Mouse (Mus musculus) activated CD4-positive, CD25-positive, alpha-beta regulatory T cell, adult 4 months (primary cell): ENCODE measurements around the gene 1700122O11Rik. TPM values are rescaled to one million over a fixed set of nuclear protein-coding genes. Genes with fewer than 3 reads are reported as not detected.

Experiments used
- polyA plus RNA-seq, 2 experiments: library from polyadenylated mRNA; unstranded; fragments of 100-300 nt; shearing (Covaris generic); gene quantifications; one replicate each; pipeline ENCODE4 v1.2.1; 2017

The 1700122O11Rik gene
- polyA plus RNA-seq, 2 experiments from 2014 or later, result not detected

Other genes with a start within 250 kb of the 1700122O11Rik start
- not detected for gene Mdfi, start 203.6 kb downstream of the 1700122O11Rik start, polyA plus RNA-seq
- 1 to 10 TPM; 3.8 to 4.6 TPM for gene Foxp4, start 113.6 kb downstream of the 1700122O11Rik start, polyA plus RNA-seq
- gene 1700067P10Rik, start 51.0 kb upstream of the 1700122O11Rik start, polyA plus RNA-seq, result not detected
- not detected for gene 9830107B12Rik, start 108.0 kb upstream of the 1700122O11Rik start, polyA plus RNA-seq
- not detected for gene A530064D06Rik, start 129.0 kb upstream of the 1700122O11Rik start, polyA plus RNA-seq
- gene Trem1, start 194.5 kb upstream of the 1700122O11Rik start, polyA plus RNA-seq, result not detected
- not detected for gene Trem3, start 209.5 kb upstream of the 1700122O11Rik start, polyA plus RNA-seq
- gene Treml4, start 226.0 kb upstream of the 1700122O11Rik start, polyA plus RNA-seq, result under 1 TPM in 1 of 2 experiments, not detected in 1; 0.37 TPM